9 mouse cellular contexts compared by ENCODE assay signal in the genomic region with DNA sequence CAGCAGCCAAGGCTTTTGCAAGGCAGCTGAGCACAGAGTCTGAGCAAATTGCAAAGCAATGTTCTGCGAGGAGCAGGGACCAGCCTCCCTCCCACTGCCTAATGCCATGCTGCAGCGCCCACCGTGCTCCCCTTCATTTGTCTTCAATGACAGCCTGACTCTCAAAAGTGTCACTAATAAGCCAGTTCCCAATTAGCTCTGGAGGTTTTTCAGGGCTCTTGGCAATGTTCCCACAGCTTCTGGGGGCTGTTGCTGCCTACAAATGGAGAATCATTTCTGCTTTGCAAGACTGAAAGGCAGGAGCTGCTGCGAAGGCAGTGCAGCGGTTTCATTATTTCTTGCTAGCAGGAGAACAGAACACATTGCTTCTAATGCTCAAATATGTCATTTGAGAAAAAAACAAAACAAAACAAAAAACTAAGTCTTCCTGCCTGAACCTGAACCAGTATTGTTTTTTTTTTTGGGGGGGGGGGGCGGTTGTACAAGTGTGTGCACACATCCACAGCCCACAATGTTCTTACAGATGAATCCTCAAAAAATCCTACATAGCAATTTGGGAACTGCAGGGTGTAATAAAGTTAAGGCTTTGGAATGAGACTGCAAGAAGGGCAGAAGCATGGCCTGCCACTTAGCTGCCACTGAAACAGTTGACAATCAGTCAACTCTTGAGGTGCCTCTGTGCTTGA.
A peak's percentile ranks its signal among the peaks of the same experiment; 100 is the strongest.
DNase-seq lines count a peak whose midpoint lies in the region; ATAC-seq lines count a peak whose summit lies in the region.
"Had no signal": no experiment of that assay in that cellular context is flagged by ENCODE, and none has a peak within 500 bp of the region (broad histone marks: within the 10 kb centered on the region; RNA-seq: fewer than 3 reads in every experiment).

No protein-coding gene starts in this region.

- peak; percentile 7 for DNase-seq in kidney, postnatal 10 days
- no peak for DNase-seq in kidney, postnatal 25 days
- DNase-seq in frontal cortex, postnatal 14 days (ENCODE audit: low spot score in 2 of 2), result peak; percentile 75 to 81
- peak; percentile 89 to 93 for DNase-seq in left cerebral cortex, adult 9 months (ENCODE audit: low spot score in 2 of 2)
- DNase-seq in right cerebral cortex, postnatal 10 days (ENCODE audit: low spot score in 2 of 2), result peak; percentile 90 to 92
- no peak for DNase-seq in urinary bladder, postnatal 4 days (ENCODE audit: low spot score in 2 of 2)
- no peak for DNase-seq in lung, postnatal 25 days (ENCODE audit: low spot score)
- DNase-seq: heart, postnatal 10 days had no signal

- ATAC-seq in erythroid progenitor cell, adult 5-6 weeks (replicated peaks; ENCODE audit: low FRiP score, poor library complexity, severe bottlenecking), result no peak

Comparison
In these comparisons a context has a peak if more than half of its experiments do, and no peak if none do; other contexts are left out.
1. DNase-seq: peak in kidney, postnatal 10 days (single experiment), frontal cortex, postnatal 14 days (2 of 2), left cerebral cortex, adult 9 months (2 of 2) and right cerebral cortex, postnatal 10 days (2 of 2); none in kidney, postnatal 25 days (0 of 2), urinary bladder, postnatal 4 days (0 of 2) and lung, postnatal 25 days (single experiment).